Mouse (Mus musculus) cerebellum, adult 2 months (tissue): ENCODE measurements at regions not wholly inside any gene's neighbourhood (a gene's known extent, or its start where the extent isn't known, plus 50 kb on each side); places are given as distances from the start of the nearest gene placed in this dataset.

Experiments
- CTCF ChIP-seq: fragments of 200-500 bp; IDR thresholded peaks from 2 replicates; pipeline ENCODE4 v1.5.1; 2011; ENCODE audit warnings: low read depth, mild to moderate bottlenecking, control low read depth, low read length, moderate library complexity, borderline replicate concordance; ENCODE audit not compliant: insufficient read depth
- POLR2A ChIP-seq: fragments of 200-500 bp; IDR thresholded peaks from 2 replicates; pipeline ENCODE4 v1.6.1; 2011; ENCODE audit warnings: low read length, control low read depth, borderline replicate concordance; ENCODE audit not compliant: insufficient read depth

DNA sequence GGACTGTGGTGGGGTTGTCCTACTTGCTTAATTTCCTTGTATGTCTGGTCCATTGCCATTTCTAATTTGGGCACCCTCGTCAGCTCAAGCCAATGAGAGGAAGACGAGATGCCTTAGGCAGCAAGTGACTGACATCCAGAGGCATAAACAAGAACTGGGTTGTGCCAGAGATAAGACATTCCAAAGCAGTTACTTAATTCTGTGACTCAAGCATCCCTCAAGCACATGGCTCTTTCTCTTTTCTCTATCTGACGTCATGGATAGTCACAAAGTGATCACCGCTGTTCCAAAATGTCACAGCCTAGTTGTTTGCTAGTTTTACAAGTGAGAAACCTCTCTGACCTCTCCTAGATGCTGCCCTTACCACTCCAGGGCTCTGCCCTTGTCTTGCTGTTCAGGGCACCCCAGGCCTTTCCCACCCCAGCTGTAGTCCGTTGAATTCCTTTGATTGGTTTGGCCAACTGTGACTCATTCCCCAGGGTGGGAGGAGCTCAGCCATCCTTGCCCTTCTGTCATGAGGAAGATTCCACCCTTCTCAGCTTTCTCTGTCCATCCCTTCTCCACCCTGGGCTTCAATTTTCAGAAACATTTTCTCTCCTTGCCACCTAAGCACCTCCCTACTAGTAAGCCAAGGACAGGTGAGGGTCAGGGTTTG lies 78.9 kb downstream of the Chst1 start:
- no peak for TF ChIP-seq CTCF
- TF ChIP-seq POLR2A = no peak
